Mouse (Mus musculus): ENCODE results near the gene Slc5a5.

Slc5a5 gene

GRCm38 (mm10) chr8:70856541-70857197 lies 35.9 kb downstream of the Slc5a5 start:
- no peak for DNase-seq (ENCODE audit: extremely low read depth, low read depth, low spot score)

- DNase-seq (ENCODE audit: extremely low read depth, low read depth, low spot score) = no peak
Measured at GRCm38 (mm10) chr8:70856028-70856427, 36.5 kb downstream of the Slc5a5 start.

DNA sequence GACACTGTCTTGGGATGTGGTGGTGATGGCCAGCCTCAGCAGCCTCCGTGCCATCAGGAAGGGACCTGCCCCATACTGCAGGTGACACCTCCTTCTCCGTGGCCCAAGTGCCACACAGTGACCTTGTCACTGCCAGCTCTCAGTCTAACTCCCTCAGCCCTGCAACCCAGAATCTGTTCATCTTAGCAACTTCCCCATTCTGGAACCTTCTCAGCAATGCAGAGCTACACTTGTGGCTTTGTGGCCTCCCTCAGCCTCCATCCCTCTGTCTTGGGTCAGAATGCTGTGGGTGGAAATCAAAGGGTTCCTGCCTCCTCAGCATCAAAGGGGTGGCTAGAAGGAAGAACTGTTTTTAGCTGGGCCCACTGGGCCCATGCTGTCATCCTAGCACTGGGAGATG lies 38.7 kb downstream of the Slc5a5 start:
- DNase-seq (ENCODE audit: extremely low read depth, low read depth, low spot score) = no peak

- DNase-seq (ENCODE audit: extremely low read depth, low read depth, low spot score) = no peak
Measured at GRCm38 (mm10) chr8:70852595-70853231, 39.8 kb downstream of the Slc5a5 start.

GRCm38 (mm10) chr8:70851837-70852236 lies 40.7 kb downstream of the Slc5a5 start:
- DNase-seq (ENCODE audit: extremely low read depth, low read depth, low spot score) = no peak

- no peak for DNase-seq (ENCODE audit: extremely low read depth, low read depth, low spot score)
Measured at GRCm38 (mm10) chr8:70850947-70851346, 41.6 kb downstream of the Slc5a5 start.

GRCm38 (mm10) chr8:70850132-70850845 lies 42.3 kb downstream of the Slc5a5 start:
- DNase-seq (ENCODE audit: extremely low read depth, low read depth, low spot score) = no peak

DNA sequence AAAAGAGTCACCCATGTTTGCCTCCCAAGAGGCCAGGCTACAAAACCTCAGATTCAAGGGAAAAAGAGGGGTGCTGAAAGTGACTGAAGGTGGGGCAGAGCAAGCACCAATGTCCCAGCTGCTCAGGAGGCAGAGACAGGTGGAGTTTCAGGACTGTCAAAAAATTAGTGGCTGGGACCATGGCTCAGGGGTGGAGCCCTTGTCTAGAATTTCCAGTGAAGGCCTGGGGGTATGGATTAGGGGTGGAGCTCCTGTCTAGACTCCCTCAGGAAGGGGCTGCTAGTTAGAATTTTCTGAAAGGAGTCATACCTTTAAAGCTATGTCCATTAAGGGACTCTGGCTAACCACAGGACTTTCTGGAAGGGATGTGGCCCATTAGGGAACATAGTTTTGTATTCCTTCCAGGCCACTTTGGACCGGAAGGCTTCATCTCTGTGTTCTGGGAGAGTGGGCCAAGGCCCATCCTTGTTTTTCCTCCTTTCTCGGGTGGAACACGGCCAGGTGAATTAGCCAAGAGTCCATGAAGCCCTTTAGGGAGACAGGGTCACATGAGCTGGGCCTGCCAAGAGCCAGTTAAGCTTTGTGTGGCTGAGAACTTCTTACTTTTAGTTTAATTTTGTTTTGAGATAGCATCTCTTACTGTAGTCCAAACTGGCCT lies 43.1 kb downstream of the Slc5a5 start:
- DNase-seq (ENCODE audit: extremely low read depth, low read depth, low spot score) = no peak

DNA sequence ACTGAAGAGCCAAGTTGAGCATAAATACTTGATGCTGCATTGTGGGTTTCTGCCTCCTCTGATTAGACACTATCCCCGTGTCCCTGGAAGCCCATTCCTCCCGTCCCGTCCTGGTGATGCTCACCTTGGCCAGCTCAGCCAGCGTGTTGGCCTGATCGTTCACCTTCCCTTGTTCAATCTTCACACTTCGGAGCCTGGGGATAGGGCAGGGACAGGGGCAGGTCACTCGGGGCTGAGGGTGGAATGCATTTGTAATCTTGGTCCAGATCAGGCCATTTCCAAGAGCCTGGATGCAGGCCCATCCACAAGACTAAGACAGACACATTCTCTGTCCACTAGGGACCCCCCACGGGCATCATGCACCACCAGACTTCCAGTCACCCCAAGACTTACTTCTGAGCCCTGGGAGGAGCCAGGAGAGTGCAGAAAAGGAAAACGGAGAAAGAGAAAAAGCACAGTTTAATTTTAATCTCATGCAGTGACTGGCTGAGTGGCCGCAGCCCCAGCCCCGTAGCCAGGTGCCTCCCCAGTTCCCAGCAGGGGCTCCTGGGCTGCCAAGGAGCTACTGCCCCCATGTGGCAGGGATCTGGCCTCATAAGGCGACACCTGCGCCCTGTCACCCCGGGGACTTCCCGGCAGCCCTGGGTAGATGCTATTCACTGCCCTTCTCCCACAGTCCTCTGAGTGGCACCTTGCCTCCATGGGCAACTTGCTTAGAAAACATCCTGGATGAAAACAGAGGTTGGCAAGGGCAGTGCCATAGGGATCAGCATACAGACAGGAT lies 46.0 kb downstream of the Slc5a5 start:
- DNase-seq (ENCODE audit: extremely low read depth, low read depth, low spot score) = no peak

- DNase-seq (ENCODE audit: extremely low read depth, low read depth, low spot score) = no peak
Measured at GRCm38 (mm10) chr8:70845108-70845507, 47.4 kb downstream of the Slc5a5 start.

DNA sequence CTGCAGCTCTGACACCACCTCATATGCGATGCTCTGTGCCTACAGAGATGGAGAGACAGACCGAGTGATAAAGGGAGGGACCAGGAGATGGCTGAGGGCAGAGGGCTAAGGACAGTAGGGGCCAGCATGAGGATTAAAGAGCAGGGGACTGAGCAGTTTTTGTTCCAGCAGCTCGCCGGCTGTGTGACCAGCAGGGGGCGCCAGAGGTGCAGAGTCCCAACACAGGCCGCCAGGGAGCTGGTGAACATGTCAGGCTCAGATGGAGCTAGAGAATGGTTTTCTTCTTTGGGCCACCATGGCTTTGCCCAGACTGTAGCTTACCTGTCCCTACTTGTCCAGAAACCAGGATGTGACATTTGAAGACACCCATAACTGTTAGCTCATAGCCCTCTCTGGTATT lies 48.0 kb downstream of the Slc5a5 start:
- no peak for DNase-seq (ENCODE audit: extremely low read depth, low read depth, low spot score)

GRCm38 (mm10) chr8:70843941-70844340 lies 48.6 kb downstream of the Slc5a5 start:
- DNase-seq (ENCODE audit: extremely low read depth, low read depth, low spot score) = no peak

- DNase-seq (ENCODE audit: extremely low read depth, low read depth, low spot score) = no peak
Measured at GRCm38 (mm10) chr8:70843214-70843773, 49.3 kb downstream of the Slc5a5 start.

- no peak for DNase-seq (ENCODE audit: extremely low read depth, low read depth, low spot score)
Measured at GRCm38 (mm10) chr8:70842484-70842883, 50.1 kb downstream of the Slc5a5 start.

DNA sequence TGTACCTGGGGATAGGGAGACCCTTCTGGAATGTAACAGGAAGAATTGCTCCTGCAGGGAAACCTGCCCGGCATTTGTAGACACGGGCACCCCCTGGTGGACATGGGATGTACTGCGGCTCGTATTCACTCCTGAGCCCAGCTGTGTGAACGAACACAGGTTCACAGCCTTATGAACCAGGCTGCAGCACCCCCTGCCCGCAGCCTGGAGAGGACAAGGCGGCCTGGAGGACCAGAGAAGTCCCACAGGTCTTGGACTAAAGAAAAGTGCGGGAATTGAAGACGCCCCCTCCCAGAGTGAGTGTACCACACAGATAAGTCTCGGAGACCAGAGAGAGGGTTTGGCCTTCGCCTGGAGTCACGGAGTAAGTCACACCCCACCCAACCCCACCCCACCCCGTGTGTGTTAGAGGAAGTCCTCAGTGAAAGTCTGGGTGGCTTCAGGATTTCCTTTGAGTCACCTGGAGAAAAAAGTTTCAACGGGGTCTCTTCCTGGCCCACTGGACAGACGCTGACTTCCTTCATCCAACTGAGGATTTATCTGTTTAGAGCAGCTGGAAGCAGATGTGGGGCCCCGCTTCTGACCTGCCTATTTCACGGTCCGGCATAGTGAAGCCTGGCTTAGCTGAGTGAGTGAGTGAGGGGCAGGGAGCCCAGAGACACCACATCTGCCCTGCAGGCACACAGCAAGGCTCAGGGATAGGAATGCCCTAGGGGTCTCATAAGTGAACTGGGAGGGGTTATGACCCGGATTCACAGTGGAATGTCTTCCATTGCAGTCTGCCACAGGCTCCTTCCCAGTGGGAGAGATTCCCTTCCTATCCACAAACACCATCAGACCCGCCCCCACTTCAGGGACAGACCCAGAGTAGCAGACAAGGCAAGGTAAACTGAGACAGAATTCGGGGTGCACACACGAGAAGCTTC lies 51.1 kb downstream of the Slc5a5 start:
- no peak for DNase-seq (ENCODE audit: extremely low read depth, low read depth, low spot score)

- DNase-seq (ENCODE audit: extremely low read depth, low read depth, low spot score) = no peak
Measured at GRCm38 (mm10) chr8:70840590-70840989, 52.0 kb downstream of the Slc5a5 start.

GRCm38 (mm10) chr8:70839408-70840351 lies 52.9 kb downstream of the Slc5a5 start, which contains the start of gene Arrdc2:
Gene Arrdc2 (minus strand): TSS chr8:70839720.
- DNase-seq (ENCODE audit: extremely low read depth, low read depth, low spot score) = peak; percentile 98

DNA sequence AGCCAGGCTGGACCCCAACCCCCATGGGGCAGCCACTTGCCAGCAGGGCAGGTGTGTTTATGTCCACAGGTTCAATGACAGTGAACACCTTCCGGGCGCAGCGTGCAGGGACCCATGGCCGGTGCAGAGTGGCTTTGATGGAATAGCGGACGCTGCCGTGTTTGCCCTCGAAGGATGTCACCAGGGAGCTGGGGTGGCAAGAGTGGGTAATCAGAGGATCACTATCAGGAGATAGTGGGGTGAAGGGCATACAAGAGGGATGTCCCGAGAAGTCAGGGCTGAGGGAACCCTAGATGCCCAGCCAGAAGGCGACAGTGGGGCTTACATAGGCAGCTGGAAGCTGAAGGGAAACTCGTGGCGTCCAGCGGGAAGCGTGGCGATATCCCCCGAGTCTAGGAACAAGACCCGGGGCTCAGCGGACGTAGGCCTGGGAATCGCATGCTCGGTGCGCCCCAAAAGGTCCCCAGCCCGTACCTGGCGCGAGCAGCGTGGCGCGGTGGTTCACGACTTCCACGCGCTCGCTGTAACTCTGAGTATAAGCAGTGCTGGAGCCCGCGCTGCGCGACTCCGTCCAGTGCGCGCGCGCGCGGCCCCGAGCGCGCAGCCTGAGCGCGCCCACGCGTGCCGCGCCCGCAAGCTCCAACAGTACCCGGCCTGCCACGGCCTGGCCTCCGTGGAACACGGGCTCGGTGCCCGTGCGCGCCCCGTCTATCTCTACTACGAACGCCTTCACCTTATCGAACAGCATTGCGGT lies 53.7 kb downstream of the Slc5a5 start:
- DNase-seq (ENCODE audit: extremely low read depth, low read depth, low spot score) = no peak

Measured in fat pad, adult 2 months (tissue).